Mouse (Mus musculus) small intestine, adult 2 months (tissue): ENCODE measurements around the gene Map4k2.

ENCODE experiments used
- CTCF ChIP-seq: fragments of 200-500 bp; IDR thresholded peaks from 2 replicates; pipeline ENCODE4 v1.5.1; 2012; ENCODE audit warnings: low read depth, mild to moderate bottlenecking, control low read depth, inconsistent platforms, low read length, moderate library complexity, mixed read lengths; ENCODE audit not compliant: insufficient replicate concordance, insufficient read length; ENCODE audit errors: extremely low read depth
- POLR2A ChIP-seq: fragments of 200-500 bp; IDR thresholded peaks from 2 replicates; pipeline ENCODE4 v1.6.1; 2012; ENCODE audit warnings: low read depth, mild to moderate bottlenecking, control low read depth, inconsistent platforms, low read length, moderate library complexity

- TF ChIP-seq CTCF (no peak), POLR2A (peak; percentile 75)
Measured at GRCm38 (mm10) chr19:6363411-6364240, 22.7 kb downstream of the Map4k2 start, which contains the start of gene Sf1.
